Mouse (Mus musculus) heart, adult 18-20 months (tissue): ENCODE measurements around the gene Ptar1. TPM values are rescaled to one million over a fixed set of nuclear protein-coding genes. Genes with fewer than 3 reads are reported as not detected.
A peak's percentile ranks its signal among the peaks of the same experiment; 100 is the strongest.

Experiments used
- DNase-seq, 2 experiments: peaks; one replicate each; pipeline ENCODE4 v3.0.0; 2021 to 2022; ENCODE audit warnings: mixed read lengths in 1 of 2
- total RNA-seq, 2 experiments: library from RNA; stranded (reverse); gene quantifications; 2 replicates each; pipeline ENCODE4 v1.2.3; 2021

The Ptar1 gene
- total RNA-seq, 2 experiments from 2014 or later, result 18.7 to 19.9 TPM

GRCm38 (mm10) chr19:23757961-23758553 is 70.8 kb downstream of the Ptar1 start:
- peak; percentile 92 to 97 for DNase-seq

- peak; percentile 73 to 81 for DNase-seq
These were observed 71.5 kb downstream of the Ptar1 start, which contains the start of gene Apba1 for GRCm38 (mm10) chr19:23758554-23759321. Gene Apba1, plus strand, starts transcription at chr19:23758887.

- peak; percentile 45 to 47 for DNase-seq
These were observed 72.2 kb downstream of the Ptar1 start for GRCm38 (mm10) chr19:23759322-23759945.

- DNase-seq, result no peak
These were observed 76.1 kb downstream of the Ptar1 start for GRCm38 (mm10) chr19:23763371-23763770.

- DNase-seq, result no peak
These were observed 76.8 kb downstream of the Ptar1 start for GRCm38 (mm10) chr19:23764051-23764450.

- DNase-seq, result no peak
These were observed 81.6 kb downstream of the Ptar1 start for GRCm38 (mm10) chr19:23768864-23769263.

GRCm38 (mm10) chr19:23770494-23771423 is 83.5 kb downstream of the Ptar1 start:
- DNase-seq, result no peak

GRCm38 (mm10) chr19:23771971-23772370 is 84.7 kb downstream of the Ptar1 start:
- DNase-seq, result no peak

GRCm38 (mm10) chr19:23775356-23775755 is 88.1 kb downstream of the Ptar1 start:
- DNase-seq, result no peak

GRCm38 (mm10) chr19:23779130-23779529 is 91.9 kb downstream of the Ptar1 start:
- no peak for DNase-seq

- no peak for DNase-seq
These were observed 92.9 kb downstream of the Ptar1 start for GRCm38 (mm10) chr19:23780105-23780504.

Other genes with a start within 250 kb of the Ptar1 start
- 1 to 10 TPM; 2.1 to 2.2 TPM for gene Mamdc2, start 239.0 kb upstream of the Ptar1 start, total RNA-seq
- not detected for gene 1700028P14Rik, start 34.6 kb upstream of the Ptar1 start, total RNA-seq
- gene Apba1, start 71.5 kb downstream of the Ptar1 start, total RNA-seq, result 1 to 10 TPM; 3.0 to 3.1 TPM